Mouse (Mus musculus) E14TG2a.4 (cell line): Measurements from ENCODE around the gene Nipal4.

Experiments
- CTCF ChIP-seq: conservative IDR thresholded peaks from 2 replicates; pipeline ENCODE4 v1.5.1; 2014; ENCODE audit warnings: low read length
- NANOG ChIP-seq: IDR thresholded peaks from 2 replicates; pipeline ENCODE4 v1.6.1; 2014; ENCODE audit warnings: borderline replicate concordance, low read length, mixed read lengths
- POU5F1 ChIP-seq: IDR thresholded peaks from 2 replicates; pipeline ENCODE4 v1.6.1; 2014; ENCODE audit warnings: low read length, borderline replicate concordance

DNA sequence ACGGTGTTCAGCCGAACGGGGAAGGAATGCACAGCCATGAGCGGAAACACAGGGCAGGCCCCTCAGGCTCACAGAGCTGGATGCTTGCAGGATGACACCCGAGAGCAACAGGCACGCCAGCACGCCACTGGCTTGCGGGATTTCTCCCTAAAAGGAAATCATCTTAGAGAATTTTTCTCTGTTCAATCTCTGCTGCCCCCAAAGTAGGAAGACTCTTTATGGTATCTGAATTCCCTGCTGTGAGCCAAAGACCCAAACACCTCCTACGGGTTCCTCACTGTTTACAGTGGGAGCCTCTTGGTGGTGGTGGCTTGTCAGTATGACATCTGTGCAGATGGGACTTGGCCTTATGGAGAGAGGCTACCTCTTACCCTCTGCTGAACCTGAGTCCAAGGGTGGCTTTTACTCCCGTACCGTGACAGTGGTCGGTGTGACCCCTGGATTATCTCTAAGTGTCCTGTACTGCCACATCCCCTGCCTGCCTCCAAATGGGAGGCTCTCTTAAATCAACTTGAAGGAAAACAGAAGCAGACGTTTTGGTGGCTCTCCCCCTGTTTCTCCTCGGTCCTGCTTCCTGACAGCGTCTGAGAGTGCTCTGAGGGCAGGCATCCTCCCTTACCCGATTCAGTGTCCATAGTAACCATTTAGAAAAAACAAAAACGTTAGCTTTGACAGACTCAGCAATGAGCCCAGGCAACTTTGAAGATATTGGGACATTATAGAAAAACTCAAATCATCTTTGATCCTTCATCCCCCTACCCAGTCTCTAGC lies 39.5 kb upstream of the Nipal4 start:
- TF ChIP-seq CTCF (no peak), POU5F1 (no peak), NANOG (no peak)
